Mouse (Mus musculus) spleen, postnatal 10 days (tissue): ENCODE data around the gene Myom3.

Source experiments
- DNase-seq, 2 experiments: peaks; one replicate each; pipeline ENCODE4 v3.0.0; 2021 to 2022; ENCODE audit warnings: low spot score in 2 of 2

The Myom3 gene

GRCm38 (mm10) chr4:135761048-135761447 is 1.5 kb downstream of the Myom3 start:
- no peak for DNase-seq

- no peak for DNase-seq
These were observed 2.1 kb downstream of the Myom3 start for GRCm38 (mm10) chr4:135761569-135761968.

- DNase-seq = peak; percentile 46 to 75
These were observed 2.9 kb downstream of the Myom3 start for GRCm38 (mm10) chr4:135762251-135762906.

DNA sequence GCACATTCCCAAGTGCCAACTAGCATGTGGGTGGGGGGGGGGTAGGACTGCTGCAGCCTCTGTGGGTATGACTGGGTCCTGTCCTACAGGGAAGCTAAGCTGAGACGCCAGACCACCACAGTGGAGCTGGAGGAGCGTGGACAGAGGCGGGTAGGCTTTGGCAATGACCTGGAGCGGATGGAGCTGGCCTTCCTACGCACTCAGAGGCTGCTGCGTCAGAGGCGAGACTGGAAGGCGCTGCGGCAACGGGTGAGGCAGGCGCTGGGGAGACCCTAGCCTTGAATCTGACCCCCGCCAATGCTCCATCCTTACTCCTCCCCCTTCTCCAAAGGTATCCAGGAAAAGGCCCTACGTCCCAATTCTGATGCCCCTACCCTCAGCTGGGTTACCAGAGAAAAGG is 5.2 kb downstream of the Myom3 start:
- DNase-seq = no peak

GRCm38 (mm10) chr4:135765707-135766106 is 6.2 kb downstream of the Myom3 start:
- no peak for DNase-seq

GRCm38 (mm10) chr4:135766976-135767375 is 7.5 kb downstream of the Myom3 start:
- no peak for DNase-seq

DNA sequence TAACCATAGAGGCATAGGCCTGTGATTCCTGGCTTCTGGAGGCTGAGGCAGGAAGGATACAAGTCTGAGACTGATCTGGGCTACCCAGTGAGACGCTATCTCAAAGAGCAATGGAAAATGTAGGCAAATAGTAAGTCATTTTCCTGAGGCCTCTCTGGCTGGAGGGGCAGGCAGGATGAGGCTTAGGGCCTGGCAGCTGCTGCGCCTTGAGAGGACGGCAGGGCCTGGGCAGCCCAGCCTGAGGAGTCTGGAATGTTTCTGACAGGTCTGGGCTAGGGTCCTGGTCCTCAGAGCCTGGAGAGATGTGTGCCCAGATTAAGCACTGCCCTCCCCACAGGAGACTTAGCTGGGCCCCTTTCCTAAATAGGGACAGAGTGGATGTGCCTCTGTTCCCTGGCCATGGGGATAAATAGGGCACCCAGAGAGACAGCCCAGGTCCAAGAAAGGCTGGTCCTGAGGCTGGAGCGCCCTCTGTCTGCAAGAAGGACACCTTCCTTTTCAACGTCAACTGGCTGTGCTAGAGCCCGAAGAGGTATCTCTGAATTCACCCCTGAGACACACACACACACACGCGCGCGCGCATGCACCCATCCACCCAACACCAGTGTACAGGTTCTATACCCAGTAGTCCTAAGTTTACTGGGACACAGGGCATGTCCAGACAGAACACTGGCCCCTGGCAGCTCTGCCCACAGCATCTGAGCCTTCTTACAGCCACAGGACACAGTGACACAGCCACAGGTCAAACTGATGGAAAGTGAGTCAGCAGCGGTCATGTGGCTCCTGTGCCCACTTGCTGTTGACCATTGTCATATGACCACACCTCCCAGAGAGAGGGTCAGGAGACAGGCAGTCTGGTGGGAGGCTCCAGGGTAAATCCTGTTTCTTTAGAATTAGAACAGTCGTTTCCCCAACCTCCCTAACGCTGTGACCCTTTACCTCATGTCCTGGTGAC is 9.3 kb downstream of the Myom3 start:
- peak in 1 of 2 experiments; percentile 58 for DNase-seq

GRCm38 (mm10) chr4:135770611-135771305 is 11.2 kb downstream of the Myom3 start:
- no peak for DNase-seq

DNA sequence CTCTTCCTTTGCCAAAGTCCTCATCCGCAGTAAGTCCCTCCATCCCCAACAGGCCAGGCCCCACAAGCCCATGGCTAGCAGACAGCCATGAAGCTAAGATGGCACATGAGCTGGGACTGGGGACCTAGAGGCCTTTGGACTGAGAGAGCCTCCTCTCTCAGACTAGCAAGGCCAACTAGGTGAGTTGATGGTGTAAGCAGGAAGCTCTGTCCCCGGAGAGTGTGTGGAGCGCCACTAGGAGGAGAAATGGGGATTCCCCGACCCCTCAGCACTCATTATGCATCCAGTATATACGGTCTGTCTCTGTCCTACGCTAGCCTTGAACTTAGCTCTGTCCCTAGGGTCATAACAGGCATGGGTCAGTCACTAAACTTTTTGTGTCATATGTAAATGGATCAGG is 12.1 kb downstream of the Myom3 start:
- no peak for DNase-seq

GRCm38 (mm10) chr4:135772671-135773070 is 13.2 kb downstream of the Myom3 start:
- DNase-seq = no peak

DNA sequence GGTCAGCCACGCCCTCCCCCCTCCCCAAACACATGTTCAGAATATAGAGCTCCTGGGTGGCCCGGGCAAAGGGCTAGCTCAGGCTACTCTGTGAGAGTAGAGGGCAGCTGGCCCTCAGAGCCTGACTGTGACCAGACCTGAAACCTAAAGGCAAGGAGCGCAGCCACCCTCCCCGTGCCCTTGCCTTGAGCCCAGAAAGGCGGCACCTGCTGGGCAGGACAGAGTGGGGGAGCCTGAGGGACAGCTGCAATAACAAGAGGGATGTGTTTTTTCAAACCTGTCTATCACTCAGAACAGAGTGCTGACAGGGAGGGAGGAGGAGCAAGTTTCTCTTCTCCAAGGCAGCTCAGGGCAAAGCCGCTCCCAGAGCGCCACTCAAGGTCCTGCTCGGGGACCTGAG is 15.0 kb downstream of the Myom3 start:
- DNase-seq = no peak

DNA sequence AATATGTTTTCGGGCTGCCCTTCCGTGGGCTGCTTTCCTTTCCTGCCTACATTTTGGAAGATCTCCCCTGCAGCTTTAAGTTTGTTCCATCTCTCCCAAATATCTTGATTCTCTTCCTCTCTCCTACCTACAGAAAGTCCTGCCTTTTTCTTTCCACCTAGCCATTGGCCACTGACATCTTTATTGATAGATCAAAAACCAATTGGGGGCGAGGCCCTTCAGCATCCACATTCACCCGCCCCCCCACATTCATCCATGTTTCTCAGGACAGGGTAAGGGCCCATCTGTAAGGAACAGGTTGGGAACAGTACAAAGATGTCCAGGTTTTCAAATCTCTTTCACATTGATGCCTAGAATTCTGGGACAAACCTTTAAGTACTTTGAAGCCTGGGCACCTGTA is 17.3 kb downstream of the Myom3 start:
- no peak for DNase-seq

DNA sequence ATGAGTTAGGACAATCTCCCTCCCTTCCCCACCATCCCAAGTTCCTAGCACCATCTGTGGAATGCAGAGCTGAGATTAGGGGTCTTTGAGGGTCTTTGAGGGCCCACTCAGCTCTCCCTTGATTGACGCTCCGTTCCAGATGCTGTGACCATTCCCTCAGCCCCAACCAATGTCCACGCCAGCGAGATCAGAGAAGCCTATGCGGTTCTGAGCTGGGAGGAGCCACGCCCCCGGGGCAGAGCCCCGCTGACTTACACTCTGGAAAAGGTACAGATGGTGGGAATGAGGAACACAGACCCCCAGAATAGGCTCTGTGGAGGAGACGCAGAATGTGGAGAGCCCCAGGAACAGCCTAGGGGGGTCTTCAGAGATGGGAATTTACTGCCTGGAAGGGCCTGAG is 20.1 kb downstream of the Myom3 start:
- DNase-seq = no peak

- DNase-seq = no peak
These were observed 20.7 kb downstream of the Myom3 start for GRCm38 (mm10) chr4:135780255-135780654.

DNA sequence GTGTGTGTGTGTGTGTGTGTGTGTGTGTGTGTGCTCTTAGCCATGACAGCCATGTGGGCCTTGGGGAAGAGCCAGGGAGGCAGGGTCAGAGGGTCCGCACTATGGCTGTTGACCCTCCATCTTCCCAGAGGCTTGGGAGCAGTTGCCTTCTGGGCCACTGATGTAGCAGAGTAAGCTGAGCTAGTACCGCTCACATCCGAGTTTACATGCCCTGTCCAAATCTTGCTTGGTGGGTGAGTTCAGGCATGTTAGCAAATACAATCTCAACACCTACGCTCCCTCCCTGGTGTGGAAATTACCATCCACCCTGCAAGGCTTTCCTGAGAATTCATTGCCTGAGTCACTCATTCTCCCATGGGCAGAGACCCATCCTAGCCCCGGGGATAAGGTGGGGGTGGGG is 21.8 kb downstream of the Myom3 start:
- no peak for DNase-seq

GRCm38 (mm10) chr4:135786581-135786980 is 27.1 kb downstream of the Myom3 start:
- no peak for DNase-seq

DNA sequence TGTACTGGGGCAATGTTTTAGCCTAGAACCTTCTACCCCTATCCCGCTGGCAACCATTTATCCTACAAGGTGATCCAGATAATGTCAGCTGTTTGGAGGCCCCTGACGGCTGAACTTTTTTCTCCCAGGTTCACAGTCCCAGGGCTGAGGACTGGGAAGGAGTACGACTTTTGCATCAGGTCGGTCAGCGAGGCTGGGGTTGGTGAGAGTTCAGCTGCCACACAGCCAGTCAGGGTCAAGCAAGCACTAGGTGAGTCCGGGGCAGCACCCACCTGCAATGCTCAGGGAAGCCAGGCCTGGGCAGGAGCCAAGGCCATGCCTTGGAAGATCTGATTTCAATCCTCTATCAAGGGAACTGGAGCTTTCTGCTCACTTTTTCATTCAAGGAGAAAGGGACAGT is 27.8 kb downstream of the Myom3 start:
- no peak for DNase-seq

DNA sequence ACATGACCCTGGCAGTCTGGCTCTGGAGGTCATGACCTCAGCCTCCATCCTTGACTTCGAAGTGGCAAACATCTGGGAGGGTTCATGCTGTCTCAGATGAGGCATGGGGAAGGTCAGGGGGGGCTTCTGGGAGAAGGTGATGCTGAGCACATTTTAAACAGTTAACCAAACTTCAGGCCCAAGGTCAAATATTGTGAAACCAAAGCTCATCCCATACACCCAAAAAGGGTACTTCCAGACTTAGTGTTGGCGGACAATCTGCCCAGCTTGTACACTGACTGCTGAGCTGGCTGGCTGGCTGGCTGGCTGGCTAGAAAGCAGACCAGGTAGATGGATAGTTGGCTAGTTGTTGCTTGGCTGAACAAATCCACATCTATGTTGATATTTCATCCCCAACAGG is 29.6 kb downstream of the Myom3 start:
- no peak for DNase-seq

GRCm38 (mm10) chr4:135792821-135793220 is 33.3 kb downstream of the Myom3 start:
- no peak for DNase-seq

DNA sequence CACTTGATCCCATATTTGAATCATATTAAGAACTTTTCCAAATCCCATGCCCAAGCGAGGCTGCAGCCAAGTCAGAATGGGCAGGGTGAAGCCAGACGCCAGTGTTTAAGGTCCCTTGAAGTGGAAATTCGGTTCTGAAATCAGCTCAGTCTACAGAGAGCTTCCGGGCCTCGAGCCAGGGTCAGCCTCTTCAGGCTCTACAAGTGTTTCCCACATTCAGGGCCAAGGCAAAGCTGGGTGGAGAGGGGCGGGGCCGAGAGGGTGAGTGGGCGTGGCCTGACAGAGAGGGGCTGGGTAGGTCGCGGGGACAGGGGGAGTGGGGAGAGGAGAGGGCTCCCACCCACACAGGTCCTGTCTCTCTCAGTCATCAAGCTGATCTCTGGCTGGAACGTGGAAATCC is 38.4 kb downstream of the Myom3 start:
- peak in 1 of 2 experiments; percentile 25 for DNase-seq

DNA sequence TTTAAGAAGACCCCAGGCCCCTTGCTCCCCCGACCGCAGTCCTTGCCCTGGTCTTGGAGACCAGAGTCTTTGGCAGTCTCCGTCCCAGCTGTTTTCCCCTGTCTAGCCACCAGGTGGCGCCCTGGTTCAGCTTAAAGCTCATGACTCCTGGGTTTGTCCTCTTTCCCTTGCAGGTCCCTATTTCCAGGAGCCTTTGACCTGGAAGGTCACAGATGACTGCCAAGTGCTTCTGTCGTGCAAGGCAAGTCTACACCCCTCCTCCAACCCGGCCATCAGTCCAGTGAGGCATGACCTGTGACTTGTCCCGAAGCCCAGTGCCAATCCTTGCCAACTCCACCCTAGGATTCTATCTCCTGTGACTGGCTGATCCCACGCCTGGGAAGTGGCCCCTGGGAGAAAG is 42.0 kb downstream of the Myom3 start:
- DNase-seq = peak; percentile 85 to 90

- DNase-seq = peak in 1 of 2 experiments; percentile 72
These were observed 43.8 kb downstream of the Myom3 start for GRCm38 (mm10) chr4:135803299-135803698.
